Mouse (Mus musculus) kidney, embryonic 14.5 days (tissue): ENCODE data around the gene Rsf1. TPM values are rescaled to one million over a fixed set of nuclear protein-coding genes. Genes with fewer than 3 reads are reported as not detected.

Experiments
- ATAC-seq: fragments of 200-750 bp; cut with Nextera tagmentation; 2 replicates; pipeline ENCODE4 v1.8.0; 2017; ENCODE audit warnings: moderate number of reproducible peaks, mild to moderate bottlenecking, moderate TSS enrichment, moderate library complexity; ENCODE audit not compliant: low FRiP score, low TSS enrichment
- H3K27ac ChIP-seq: fragments of 300-500 bp; sonication (generic); 2 replicates; pipeline ENCODE4 v1.5.1; 2014; ENCODE audit warnings: low read depth, mild to moderate bottlenecking, low read length, moderate library complexity, mixed read lengths
- H3K27me3 ChIP-seq: fragments of 300-500 bp; sonication (generic); 2 replicates; pipeline ENCODE4 v1.6.1; 2014; ENCODE audit warnings: mild to moderate bottlenecking, low read length; ENCODE audit not compliant: control insufficient read depth, insufficient read depth
- H3K36me3 ChIP-seq: fragments of 300-500 bp; sonication (generic); 2 replicates; pipeline ENCODE4 v1.6.1; 2014; ENCODE audit warnings: low read length, mixed read lengths; ENCODE audit not compliant: control insufficient read depth, insufficient read depth
- H3K4me1 ChIP-seq: fragments of 300-500 bp; sonication (generic); 2 replicates; pipeline ENCODE4 v1.6.1; 2014; ENCODE audit warnings: low read length, mixed read lengths; ENCODE audit not compliant: control insufficient read depth, insufficient read depth
- H3K4me2 ChIP-seq: fragments of 300-500 bp; sonication (generic); replicated peaks from 2 replicates; pipeline ENCODE4 v1.6.1; 2014; ENCODE audit warnings: low read depth, mild to moderate bottlenecking, low read length
- H3K4me3 ChIP-seq: fragments of 300-500 bp; sonication (generic); 2 replicates; pipeline ENCODE4 v1.5.1; 2014; ENCODE audit warnings: mild to moderate bottlenecking, low read length
- H3K9ac ChIP-seq: fragments of 300-500 bp; sonication (generic); 2 replicates; pipeline ENCODE4 v1.6.1; 2014; ENCODE audit warnings: low read depth, mild to moderate bottlenecking, low read length, moderate library complexity
- H3K9me3 ChIP-seq: fragments of 300-500 bp; sonication (generic); 2 replicates; pipeline ENCODE4 v1.6.1; 2016; ENCODE audit warnings: low read length; ENCODE audit not compliant: control insufficient read depth
- WGBS: fragments of 180-500 bp; shearing (Covaris S2); extraction: QIAGEN DNeasy Blood & Tissue Kit; methylation state at CpG from one replicate; pipeline ENCODE4 v1.1.7; 2014; 5-methylcytosine and 5-hydroxymethylcytosine counted together
- polyA plus RNA-seq: library from polyadenylated mRNA; unstranded; fragments of >200 nt; fragmentation: Nextera tagmentation; extraction: Ambion mirVana; gene quantifications from 2 replicates; pipeline ENCODE4 v1.2.1, GENCODE M21; 2014

Gene Rsf1
- polyA plus RNA-seq, 1 experiment from 2014 or later: 28.4 TPM

DNA sequence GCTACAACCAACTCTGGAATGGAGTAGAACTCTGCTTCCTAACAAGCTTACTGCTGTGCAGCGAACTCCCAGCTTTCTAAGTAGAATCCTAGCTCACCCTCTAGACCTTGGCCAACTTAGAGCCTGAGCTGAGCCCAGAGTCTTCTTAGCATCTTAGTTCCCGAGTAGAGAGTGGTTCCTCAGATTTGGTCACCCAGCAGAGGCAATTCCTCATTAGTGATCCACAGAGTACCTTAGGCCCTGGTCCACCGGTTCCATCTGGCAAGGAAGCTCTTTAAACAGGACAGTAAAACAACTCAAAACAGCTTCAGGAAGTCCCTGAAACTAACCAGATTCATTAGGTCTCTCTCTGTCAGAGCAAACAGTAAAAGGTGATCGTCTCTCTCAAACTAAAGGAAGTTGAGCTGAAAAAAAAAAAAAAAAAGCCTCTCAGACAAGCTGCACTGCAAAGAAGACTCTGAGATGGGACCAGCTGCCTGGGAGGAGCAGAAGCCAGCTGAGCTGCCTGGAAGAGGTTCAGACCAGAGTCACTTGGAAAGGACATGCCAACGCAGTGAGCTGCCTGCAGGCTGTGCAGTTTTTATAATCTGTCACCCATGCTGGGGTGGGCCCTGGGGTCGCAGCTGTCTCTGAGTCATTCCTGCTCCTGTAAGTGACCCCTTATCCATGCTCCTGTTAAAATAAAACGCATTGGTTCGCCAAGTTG, 1.2 kb upstream of the Rsf1 start:
- peak overlapping the region; percentile 99 for H3K4me3 ChIP-seq
- no peaks in the 10 kb centered on the region; the same call in 1 of the 2 replicates for H3K9me3 ChIP-seq
- H3K36me3 ChIP-seq: no peaks in the 10 kb centered on the region; the same call in 1 of the 2 replicates
- 28% methylated on average over 8 of the region's 8 CpGs for WGBS
- peak overlapping the region; percentile 57 for H3K9ac ChIP-seq
- H3K4me1 ChIP-seq: peaks cover 4% of the 10 kb centered on the region
- peak overlapping the region; percentile 44 for H3K27ac ChIP-seq
- ATAC-seq: peak; percentile 2; the same call in 1 of the 2 replicates
- peak overlapping the region; percentile 74 for H3K4me2 ChIP-seq
- H3K27me3 ChIP-seq: no peaks in the 10 kb centered on the region

DNA sequence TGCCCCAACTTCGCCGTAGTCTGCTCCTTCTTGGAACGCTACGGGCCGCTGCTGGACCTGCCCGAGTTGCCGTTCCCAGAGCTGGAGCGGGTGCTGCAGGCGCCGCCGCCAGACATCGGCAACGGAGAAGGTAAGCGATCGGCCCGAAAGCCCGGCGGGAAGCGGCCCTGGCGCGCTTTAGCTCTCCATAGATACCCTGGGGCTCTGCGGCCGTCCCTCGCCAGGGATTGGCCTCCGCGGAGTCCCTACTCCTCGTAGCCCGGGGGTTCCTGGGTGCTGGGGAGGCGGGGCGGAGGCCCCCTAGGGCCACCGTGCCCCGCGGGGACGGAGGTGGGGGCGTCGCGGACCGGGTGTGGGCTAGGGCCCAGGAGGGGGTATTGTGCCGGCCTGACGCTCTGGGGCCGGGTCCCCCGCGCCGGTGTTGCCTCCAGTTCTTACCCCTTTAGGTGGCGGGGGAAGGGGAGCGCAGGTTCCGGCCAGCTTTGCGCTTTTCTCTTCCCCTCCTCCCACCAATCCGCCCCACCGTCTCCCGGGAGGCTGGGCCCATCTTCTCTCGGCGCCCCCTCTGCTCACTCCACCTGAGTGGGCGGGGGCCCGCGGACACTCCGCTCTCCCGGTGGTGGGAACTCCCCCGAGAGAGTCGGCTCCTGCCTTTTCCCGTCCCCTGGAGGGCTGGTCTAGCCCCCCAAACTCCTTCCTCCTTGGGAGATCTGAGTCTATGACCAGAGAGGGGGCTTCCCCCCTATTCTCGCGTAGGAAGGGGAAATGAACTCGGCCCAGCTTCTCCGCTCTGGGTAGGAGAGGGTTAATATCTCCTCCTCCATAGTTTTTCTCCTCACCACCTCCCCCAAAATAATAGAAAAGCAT, 520 bp downstream of the Rsf1 start:
- ATAC-seq: peak; percentile 50

DNA sequence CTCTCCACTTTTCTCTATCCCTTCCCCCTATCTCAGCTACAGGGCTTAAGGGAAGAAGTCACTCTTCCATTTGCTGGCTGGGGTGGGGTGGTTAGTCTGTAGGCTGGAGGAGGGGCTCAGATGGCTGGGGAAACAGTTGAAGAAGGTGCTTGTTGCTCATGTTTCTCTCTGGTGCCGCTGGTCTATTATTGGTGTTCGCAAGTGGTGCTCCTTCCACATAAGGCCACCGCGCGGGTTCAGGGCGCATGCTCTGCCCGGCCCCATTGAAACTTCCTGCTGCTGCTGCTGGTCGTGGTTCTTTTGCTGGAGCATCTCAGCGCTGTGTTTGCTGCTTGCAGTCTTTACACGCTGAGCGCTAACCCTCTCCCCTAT, 1.1 kb downstream of the Rsf1 start:
- peak overlapping the region; percentile 98 for H3K27ac ChIP-seq
- H3K4me1 ChIP-seq: peaks cover 4% of the 10 kb centered on the region
- H3K9me3 ChIP-seq: no peaks in the 10 kb centered on the region; the same call in 1 of the 2 replicates
- no peaks in the 10 kb centered on the region for H3K27me3 ChIP-seq
- under 1% methylated on average over 11 of the region's 11 CpGs for WGBS
- H3K9ac ChIP-seq: peak overlapping the region; percentile 99
- no peaks in the 10 kb centered on the region for H3K36me3 ChIP-seq
- peak overlapping the region; percentile 99 for H3K4me3 ChIP-seq
- ATAC-seq: peak; percentile 58
- peak overlapping the region; percentile 89 for H3K4me2 ChIP-seq

More for the DNA sequence above, 520 bp downstream of the Rsf1 start:
- Histone ChIP-seq H3K9me3 (no peaks in the 10 kb centered on the region; the same call in 1 of the 2 replicates), H3K9ac (peak overlapping the region; percentile 99), H3K4me3 (peak overlapping the region; percentile 99), H3K4me2 (peak overlapping the region; percentile 89), H3K36me3 (no peaks in the 10 kb centered on the region), H3K4me1 (peaks cover 4% of the 10 kb centered on the region), H3K27me3 (no peaks in the 10 kb centered on the region), H3K27ac (peak overlapping the region; percentile 98)
- under 1% methylated on average over 53 of the region's 65 CpGs for WGBS

DNA sequence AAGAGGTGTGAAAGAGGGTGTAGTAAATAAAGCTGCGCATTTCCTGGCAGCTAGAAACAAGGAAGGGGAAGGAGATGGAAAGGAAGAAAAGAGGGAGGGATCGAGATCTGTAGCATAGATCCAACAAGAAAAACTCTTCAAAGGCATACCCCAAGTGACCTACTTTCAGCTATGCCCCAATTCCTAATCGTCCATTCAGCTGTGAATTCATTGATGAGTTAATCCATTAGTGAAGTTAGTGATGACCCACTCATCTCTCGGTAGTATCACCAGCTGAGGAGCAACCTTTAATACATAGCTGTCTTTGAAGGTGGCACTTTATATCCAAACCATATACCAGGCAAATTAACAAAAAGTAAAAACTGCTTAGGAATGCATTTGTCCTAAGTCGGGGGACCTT, 8.8 kb downstream of the Rsf1 start:
- ATAC-seq: no peak
- no peaks in the 10 kb centered on the region for H3K9me3 ChIP-seq
- 75% methylated on average over 5 of the region's 5 CpGs for WGBS
- no peaks in the 10 kb centered on the region for H3K36me3 ChIP-seq
- no peak overlapping the region for H3K27ac ChIP-seq
- no peaks in the 10 kb centered on the region for H3K27me3 ChIP-seq
- peaks cover 7% of the 10 kb centered on the region; the same call in 1 of the 2 replicates for H3K4me1 ChIP-seq
- H3K4me3 ChIP-seq: no peak overlapping the region
- no peak overlapping the region for H3K9ac ChIP-seq
- H3K4me2 ChIP-seq: no peak overlapping the region

DNA sequence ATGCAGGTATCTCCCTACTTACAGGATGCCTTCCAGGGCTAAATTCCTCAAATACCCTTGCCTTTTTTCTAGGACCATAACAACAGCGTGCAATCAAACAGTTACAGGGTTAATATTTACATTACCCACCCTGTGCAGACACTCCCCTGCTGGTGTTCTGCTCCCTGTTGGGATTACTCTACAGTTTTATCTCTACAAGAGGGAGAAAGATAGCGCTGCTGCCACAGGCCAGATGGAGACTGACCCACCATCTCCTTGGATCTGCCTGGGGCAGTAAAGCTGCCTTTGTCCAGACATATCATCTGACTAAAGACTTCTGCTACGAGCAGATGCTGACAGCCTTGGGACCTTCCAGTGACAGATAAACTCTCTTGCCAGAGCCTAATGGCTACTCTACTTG, 10.8 kb downstream of the Rsf1 start:
- Histone ChIP-seq H3K36me3 (no peaks in the 10 kb centered on the region), H3K27ac (no peak overlapping the region), H3K9ac (no peak overlapping the region), H3K9me3 (no peaks in the 10 kb centered on the region), H3K27me3 (no peaks in the 10 kb centered on the region), H3K4me1 (peaks cover 7% of the 10 kb centered on the region; the same call in 1 of the 2 replicates), H3K4me2 (no peak overlapping the region), H3K4me3 (no peak overlapping the region)
- WGBS: 24% methylated on average over 3 of the region's 3 CpGs
- ATAC-seq: peak; percentile 33; the same call in 1 of the 2 replicates

DNA sequence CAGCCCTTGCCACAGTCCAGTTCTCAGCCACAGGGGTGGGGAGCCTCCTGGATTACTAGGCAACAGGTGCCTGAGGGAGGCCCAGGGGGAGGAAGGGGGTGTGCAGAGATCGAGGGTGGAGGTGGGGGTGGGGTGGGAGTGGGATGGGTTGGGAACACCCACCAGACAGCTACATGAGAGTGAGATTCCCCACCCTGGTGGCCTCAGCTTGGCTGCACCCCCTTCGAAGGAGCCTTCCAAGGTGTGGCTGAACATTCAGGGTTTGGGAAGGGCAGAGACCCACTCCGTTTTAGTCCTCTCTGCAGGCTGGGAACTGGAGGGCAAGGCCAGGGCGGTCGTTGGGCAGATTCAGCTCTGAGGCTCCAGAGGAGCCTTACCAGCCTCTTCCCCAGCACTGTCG, 11.6 kb downstream of the Rsf1 start:
- no peaks in the 10 kb centered on the region for H3K36me3 ChIP-seq

DNA sequence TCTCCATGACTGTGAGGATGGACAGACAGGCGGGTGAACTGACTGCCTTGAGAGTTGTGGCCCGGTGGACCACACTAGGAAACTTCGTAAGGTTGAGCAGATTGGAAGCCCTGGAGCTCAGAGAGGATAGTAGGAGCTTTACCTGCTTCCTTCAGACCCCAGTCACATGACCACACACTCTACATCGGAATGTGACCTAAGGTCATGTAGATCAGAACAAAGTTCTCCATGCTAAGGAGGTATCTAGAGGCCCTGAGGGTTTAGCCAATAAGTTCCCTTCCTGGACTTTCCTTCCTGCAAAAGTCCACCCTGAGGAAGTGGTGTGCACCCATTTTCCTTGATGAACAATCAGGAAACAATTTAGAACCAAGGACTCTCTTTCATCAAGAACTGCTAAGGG, 12.7 kb downstream of the Rsf1 start:
- no peak overlapping the region for H3K4me2 ChIP-seq
- no peaks in the 10 kb centered on the region for H3K27me3 ChIP-seq
- 94% methylated on average over 4 of the region's 4 CpGs for WGBS
- no peaks in the 10 kb centered on the region for H3K36me3 ChIP-seq
- no peaks in the 10 kb centered on the region for H3K9me3 ChIP-seq
- H3K4me1 ChIP-seq: peaks cover 7% of the 10 kb centered on the region; the same call in 1 of the 2 replicates
- no peak overlapping the region for H3K4me3 ChIP-seq
- H3K9ac ChIP-seq: no peak overlapping the region
- no peak overlapping the region for H3K27ac ChIP-seq
- ATAC-seq: no peak

More for the DNA sequence above, 11.6 kb downstream of the Rsf1 start:
- H3K4me1 ChIP-seq: peaks cover 7% of the 10 kb centered on the region; the same call in 1 of the 2 replicates
- H3K27ac ChIP-seq: no peak overlapping the region
- no peaks in the 10 kb centered on the region for H3K9me3 ChIP-seq
- 80% methylated on average over 6 of the region's 6 CpGs for WGBS
- no peak overlapping the region for H3K9ac ChIP-seq
- ATAC-seq: no peak
- H3K4me2 ChIP-seq: no peak overlapping the region
- no peak overlapping the region for H3K4me3 ChIP-seq
- no peaks in the 10 kb centered on the region for H3K27me3 ChIP-seq

DNA sequence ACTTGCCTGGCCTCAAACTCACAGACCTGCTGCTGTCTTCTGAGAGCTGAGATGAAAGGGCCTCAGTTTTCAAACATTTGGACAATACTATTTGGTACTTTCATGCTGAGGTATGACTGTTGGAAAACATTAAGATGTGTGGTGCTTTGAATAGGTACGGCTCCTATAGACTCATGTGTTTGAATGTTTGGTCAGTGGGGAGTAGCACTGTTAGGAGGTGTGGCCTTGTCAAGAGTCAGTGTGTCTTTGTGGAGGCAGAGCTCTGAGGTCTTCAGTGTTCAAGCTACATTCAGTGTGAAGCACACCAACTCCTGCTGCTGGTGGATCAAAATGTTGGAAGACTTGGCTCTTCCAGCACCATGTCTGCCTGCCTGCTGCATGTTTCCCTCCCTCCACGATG, 13.8 kb downstream of the Rsf1 start:
- 85% methylated on average over 2 of the region's 2 CpGs for WGBS
- H3K9ac ChIP-seq: no peak overlapping the region
- ATAC-seq: no peak

DNA sequence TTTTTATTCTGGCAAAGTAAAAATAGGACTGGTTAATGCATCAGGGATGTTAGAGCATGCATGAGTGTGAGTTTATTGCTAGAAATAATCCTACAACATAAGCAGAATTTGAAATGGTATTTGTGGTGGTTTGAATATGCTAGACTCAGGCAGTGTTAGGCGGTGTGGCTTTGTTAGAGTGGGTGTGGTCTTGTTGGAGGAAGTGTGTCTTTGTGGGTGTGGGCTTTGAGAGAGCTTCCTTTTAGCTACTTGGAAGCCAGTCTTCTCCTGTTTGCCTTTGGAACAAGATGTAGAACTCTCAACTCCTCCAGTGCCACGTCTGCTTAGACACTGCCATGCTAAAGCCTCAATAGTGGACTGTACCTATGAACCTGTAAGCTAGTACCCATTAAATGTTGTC, 18.9 kb downstream of the Rsf1 start:
- Histone ChIP-seq H3K9me3 (no peaks in the 10 kb centered on the region), H3K4me1 (no peaks in the 10 kb centered on the region), H3K27ac (no peak overlapping the region), H3K4me2 (no peak overlapping the region), H3K36me3 (no peaks in the 10 kb centered on the region), H3K9ac (no peak overlapping the region), H3K4me3 (no peak overlapping the region), H3K27me3 (no peaks in the 10 kb centered on the region)
- 91% methylated on average over 2 of the region's 2 CpGs for WGBS
- ATAC-seq: no peak

More for the DNA sequence above, 13.8 kb downstream of the Rsf1 start:
- H3K27ac ChIP-seq: no peak overlapping the region
- no peak overlapping the region for H3K4me3 ChIP-seq
- H3K9me3 ChIP-seq: no peaks in the 10 kb centered on the region
- H3K4me2 ChIP-seq: no peak overlapping the region
- peaks cover 7% of the 10 kb centered on the region; the same call in 1 of the 2 replicates for H3K4me1 ChIP-seq
- no peaks in the 10 kb centered on the region for H3K36me3 ChIP-seq
- H3K27me3 ChIP-seq: no peaks in the 10 kb centered on the region
